Mouse (Mus musculus) neural tube, embryonic 14.5 days (tissue): ENCODE data around the gene Tmem120a. TPM values are rescaled to one million over a fixed set of nuclear protein-coding genes. Genes with fewer than 3 reads are reported as not detected.
A peak's percentile ranks its signal among the peaks of the same experiment; 100 is the strongest.

Experiments
- ATAC-seq: fragments of 200-750 bp; cut with Nextera tagmentation; 2 replicates; pipeline ENCODE4 v1.8.0; 2017; ENCODE audit warnings: low read depth, mild to moderate bottlenecking, moderate TSS enrichment, moderate library complexity
- H3K27ac ChIP-seq: fragments of 300-500 bp; sonication (generic); 2 replicates; pipeline ENCODE4 v1.5.1; 2014; ENCODE audit warnings: low read depth, mild to moderate bottlenecking, control low read depth, low read length, moderate library complexity, mixed read lengths
- H3K27me3 ChIP-seq: fragments of 300-500 bp; sonication (generic); 2 replicates; pipeline ENCODE4 v1.6.1; 2014; ENCODE audit warnings: low read length; ENCODE audit not compliant: control insufficient read depth, insufficient read depth
- H3K36me3 ChIP-seq: fragments of 300-500 bp; sonication (generic); 2 replicates; pipeline ENCODE4 v1.6.1; 2014; ENCODE audit warnings: low read length, mixed read lengths; ENCODE audit not compliant: control insufficient read depth, insufficient read depth
- H3K4me1 ChIP-seq: fragments of 300-500 bp; sonication (generic); 2 replicates; pipeline ENCODE4 v1.6.1; 2014; ENCODE audit warnings: low read length; ENCODE audit not compliant: control insufficient read depth, insufficient read depth
- H3K4me2 ChIP-seq: fragments of 300-500 bp; sonication (generic); 2 replicates; pipeline ENCODE4 v1.6.1; 2014; ENCODE audit warnings: mild to moderate bottlenecking, low read depth, low read length, control low read depth
- H3K4me3 ChIP-seq: fragments of 300-500 bp; sonication (generic); 2 replicates; pipeline ENCODE4 v1.5.1; 2014; ENCODE audit warnings: low read depth, low read length, control low read depth, mixed read lengths
- H3K9ac ChIP-seq: fragments of 300-500 bp; sonication (generic); replicated peaks from 2 replicates; pipeline ENCODE4 v1.6.1; 2014; ENCODE audit warnings: low read depth, mild to moderate bottlenecking, control low read depth, low read length, mixed read lengths
- H3K9me3 ChIP-seq: fragments of 300-500 bp; sonication (generic); 2 replicates; pipeline ENCODE4 v1.6.1; 2016; ENCODE audit warnings: low read length; ENCODE audit not compliant: control insufficient read depth
- WGBS: fragments of 180-500 bp; shearing (Covaris S2); extraction: QIAGEN DNeasy Blood & Tissue Kit; methylation state at CpG from one replicate; pipeline ENCODE4 v1.1.7; 2014; 5-methylcytosine and 5-hydroxymethylcytosine counted together
- polyA plus RNA-seq: library from polyadenylated mRNA; unstranded; fragments of >200 nt; fragmentation: Nextera tagmentation; extraction: Ambion mirVana; gene quantifications from 2 replicates; pipeline ENCODE4 v1.2.1, GENCODE M21; 2014

Gene Tmem120a
- polyA plus RNA-seq, 1 experiment from 2014 or later, result 82.0 TPM

GRCm38 (mm10) chr5:135763526-135763925 is 19.3 kb upstream of the Tmem120a start:
- Histone ChIP-seq H3K36me3 (no peaks in the 10 kb centered on the region), H3K4me1 (no peaks in the 10 kb centered on the region), H3K27ac (no peak overlapping the region), H3K9ac (no peak overlapping the region), H3K27me3 (no peaks in the 10 kb centered on the region), H3K9me3 (no peaks in the 10 kb centered on the region), H3K4me3 (no peak overlapping the region), H3K4me2 (no peak overlapping the region)
- 5% methylated on average over 7 of the region's 7 CpGs for WGBS
- no peak for ATAC-seq

- no peak for ATAC-seq
- Histone ChIP-seq H3K4me1 (no peaks in the 10 kb centered on the region), H3K27ac (no peak overlapping the region), H3K9ac (0 out of 2 replicates have a peak overlapping the region, but pooled peaks have one; percentile 11), H3K36me3 (no peaks in the 10 kb centered on the region), H3K4me2 (no peak overlapping the region), H3K4me3 (no peak overlapping the region), H3K9me3 (no peaks in the 10 kb centered on the region), H3K27me3 (no peaks in the 10 kb centered on the region)
- WGBS, result 69% methylated on average over 3 of the region's 3 CpGs
Measured at GRCm38 (mm10) chr5:135761881-135762280, 17.6 kb upstream of the Tmem120a start.

GRCm38 (mm10) chr5:135751595-135751994 is 7.3 kb upstream of the Tmem120a start:
- no peak overlapping the region for H3K9ac ChIP-seq
- no peak for ATAC-seq
- no peaks in the 10 kb centered on the region for H3K36me3 ChIP-seq
- no peaks in the 10 kb centered on the region for H3K9me3 ChIP-seq
- no peak overlapping the region for H3K27ac ChIP-seq
- H3K4me1 ChIP-seq, result no peaks in the 10 kb centered on the region
- H3K27me3 ChIP-seq, result no peaks in the 10 kb centered on the region
- no peak overlapping the region for H3K4me3 ChIP-seq
- WGBS, result 77% methylated on average over 2 of the region's 2 CpGs
- H3K4me2 ChIP-seq, result no peak overlapping the region

GRCm38 (mm10) chr5:135751041-135751440 is 6.8 kb upstream of the Tmem120a start:
- Histone ChIP-seq H3K27ac (no peak overlapping the region), H3K36me3 (no peaks in the 10 kb centered on the region), H3K4me3 (no peak overlapping the region), H3K4me1 (no peaks in the 10 kb centered on the region), H3K27me3 (no peaks in the 10 kb centered on the region), H3K9me3 (no peaks in the 10 kb centered on the region), H3K9ac (no peak overlapping the region), H3K4me2 (no peak overlapping the region)
- WGBS, result 100% methylated on average over 1 of the region's 1 CpGs
- no peak for ATAC-seq

GRCm38 (mm10) chr5:135744742-135745141 is 494 bp upstream of the Tmem120a start:
- WGBS, result 18% methylated on average over 12 of the region's 12 CpGs
- H3K36me3 ChIP-seq, result no peaks in the 10 kb centered on the region
- peak overlapping the region; percentile 95 for H3K4me2 ChIP-seq
- no peak overlapping the region for H3K9ac ChIP-seq
- H3K4me3 ChIP-seq, result peak overlapping the region; percentile 95
- no peaks in the 10 kb centered on the region for H3K27me3 ChIP-seq
- no peak; the same call in 1 of the 2 replicates for ATAC-seq
- H3K4me1 ChIP-seq, result peaks cover 8% of the 10 kb centered on the region
- H3K9me3 ChIP-seq, result no peaks in the 10 kb centered on the region
- H3K27ac ChIP-seq, result no peak overlapping the region

GRCm38 (mm10) chr5:135742941-135743740 is 1.1 kb downstream of the Tmem120a start:
- H3K4me1 ChIP-seq, result peaks cover 8% of the 10 kb centered on the region
- no peak overlapping the region for H3K27ac ChIP-seq
- peak overlapping the region; percentile 95 for H3K4me3 ChIP-seq
- no peaks in the 10 kb centered on the region for H3K9me3 ChIP-seq
- WGBS, result 24% methylated on average over 18 of the region's 18 CpGs
- H3K4me2 ChIP-seq, result peak overlapping the region; percentile 95
- H3K27me3 ChIP-seq, result no peaks in the 10 kb centered on the region
- no peaks in the 10 kb centered on the region for H3K36me3 ChIP-seq
- H3K9ac ChIP-seq, result peak overlapping the region; percentile 89
- ATAC-seq, result peak; percentile 49

GRCm38 (mm10) chr5:135742156-135742555 is 2.1 kb downstream of the Tmem120a start:
- H3K27me3 ChIP-seq, result no peaks in the 10 kb centered on the region
- no peak overlapping the region for H3K27ac ChIP-seq
- H3K36me3 ChIP-seq, result 0 out of 2 replicates have a peak, but pooled peaks cover 7% of the 10 kb centered on the region
- H3K9ac ChIP-seq, result no peak overlapping the region
- H3K9me3 ChIP-seq, result no peaks in the 10 kb centered on the region
- no peak overlapping the region for H3K4me3 ChIP-seq
- peaks cover 8% of the 10 kb centered on the region for H3K4me1 ChIP-seq
- H3K4me2 ChIP-seq, result no peak overlapping the region
- ATAC-seq, result no peak
- WGBS, result 78% methylated on average over 10 of the region's 10 CpGs

GRCm38 (mm10) chr5:135738266-135738665 is 6.0 kb downstream of the Tmem120a start:
- H3K4me2 ChIP-seq, result no peak overlapping the region
- 23% methylated on average over 6 of the region's 6 CpGs for WGBS
- ATAC-seq, result no peak
- peaks cover 35% of the 10 kb centered on the region for H3K36me3 ChIP-seq
- peaks cover 7% of the 10 kb centered on the region for H3K4me1 ChIP-seq
- no peaks in the 10 kb centered on the region for H3K9me3 ChIP-seq
- H3K27me3 ChIP-seq, result no peaks in the 10 kb centered on the region
- no peak overlapping the region for H3K9ac ChIP-seq
- H3K4me3 ChIP-seq, result no peak overlapping the region
- no peak overlapping the region for H3K27ac ChIP-seq

- no peaks in the 10 kb centered on the region for H3K9me3 ChIP-seq
- no peak overlapping the region for H3K9ac ChIP-seq
- no peaks in the 10 kb centered on the region for H3K27me3 ChIP-seq
- no peak for ATAC-seq
- no peaks in the 10 kb centered on the region for H3K4me1 ChIP-seq
- no peak overlapping the region for H3K4me2 ChIP-seq
- H3K4me3 ChIP-seq, result no peak overlapping the region
- H3K36me3 ChIP-seq, result peaks cover 46% of the 10 kb centered on the region
- WGBS, result 89% methylated on average over 7 of the region's 7 CpGs
- no peak overlapping the region for H3K27ac ChIP-seq
Measured at GRCm38 (mm10) chr5:135737154-135737553, 7.1 kb downstream of the Tmem120a start.
